In genomic region chr4:88738480-88738879, GRCm38 (mm10) we compare ENCODE assay signal across 9 mouse cellular contexts. TPM values are rescaled to one million over a fixed set of nuclear protein-coding genes. Genes with fewer than 3 reads are reported as not detected.
DNase-seq lines count a peak whose midpoint lies in the region; ATAC-seq and TF ChIP-seq lines count a peak whose summit lies in the region.
"Had no signal": no experiment of that assay in that cellular context is flagged by ENCODE, and none has a peak within 500 bp of the region (broad histone marks: within the 10 kb centered on the region; RNA-seq: fewer than 3 reads in every experiment).

No protein-coding gene starts in this region.

- H3K27me3 ChIP-seq in forebrain, embryonic 11.5 days (ENCODE audit: control insufficient read depth, insufficient read depth, low read length): no peaks in the 10 kb centered on the region
- no peaks in the 10 kb centered on the region for H3K27me3 ChIP-seq in forebrain, embryonic 15.5 days
- H3K27me3 ChIP-seq in C2C12 (ENCODE audit: control insufficient read depth, insufficient read depth, insufficient read length): peaks cover 10% of the 10 kb centered on the region

- no peak overlapping the region for H3K4me2 ChIP-seq in forebrain, embryonic 11.5 days (ENCODE audit: low read depth, low read length, severe bottlenecking)
- no peak overlapping the region for H3K4me2 ChIP-seq in forebrain, embryonic 15.5 days (replicated peaks)

- DNase-seq in forebrain, embryonic 11.5 days (ENCODE audit: low spot score): peak; percentile 90
- peak; percentile 74 to 78 for DNase-seq in adrenal gland, postnatal 36 days
- peak; percentile 58 for DNase-seq in fibroblast of lung, adult 2 months (ENCODE audit: low read depth)
- DNase-seq in kidney, adult 9 months: peak; percentile 78
- peak; percentile 76 for DNase-seq in lung, postnatal 25 days (ENCODE audit: low spot score)
- DNase-seq in spleen, adult 18-20 months: peak; percentile 48 to 76

- H3K36me3 ChIP-seq in forebrain, embryonic 11.5 days (ENCODE audit: control insufficient read depth, insufficient read depth, low read length): no peaks in the 10 kb centered on the region
- no peaks in the 10 kb centered on the region for H3K36me3 ChIP-seq in forebrain, embryonic 15.5 days
- no peaks in the 10 kb centered on the region for H3K36me3 ChIP-seq in C2C12 (ENCODE audit: control insufficient read depth, insufficient read depth)

- no peak overlapping the region for H3ac ChIP-seq in C2C12 (ENCODE audit: control insufficient read depth, insufficient read length, low read depth)

- no peaks in the 10 kb centered on the region for H3K9me3 ChIP-seq in forebrain, embryonic 11.5 days (ENCODE audit: control insufficient read depth, low read length)
- H3K9me3 ChIP-seq in forebrain, embryonic 15.5 days: no peaks in the 10 kb centered on the region

- H3K4me3 ChIP-seq in forebrain, embryonic 11.5 days (ENCODE audit: low read depth, low read length): no peak overlapping the region
- H3K4me3 ChIP-seq in forebrain, embryonic 15.5 days: no peak overlapping the region
- H3K4me3 ChIP-seq in C2C12 (ENCODE audit: insufficient read depth, poor library complexity, severe bottlenecking): no peak overlapping the region

- H3K79me2 ChIP-seq in C2C12 (ENCODE audit: control insufficient read depth, insufficient read depth): no peaks in the 10 kb centered on the region

- no peaks in the 10 kb centered on the region for H3K4me1 ChIP-seq in forebrain, embryonic 11.5 days (replicated peaks; ENCODE audit: control insufficient read depth, insufficient read depth, low read length)
- H3K4me1 ChIP-seq in forebrain, embryonic 15.5 days: no peaks in the 10 kb centered on the region

- no peak overlapping the region for H3K27ac ChIP-seq in forebrain, embryonic 11.5 days (ENCODE audit: low read depth, low read length)
- H3K27ac ChIP-seq in forebrain, embryonic 15.5 days (replicated peaks): no peak overlapping the region

- 6% methylated on average over 2 of the region's 2 CpGs for WGBS in forebrain, embryonic 11.5 days
- 6% methylated on average over 2 of the region's 2 CpGs for WGBS in forebrain, embryonic 15.5 days

- no peaks in the 10 kb centered on the region for H3K79me3 ChIP-seq in C2C12 (ENCODE audit: low read depth)

- peak; percentile 61; the same call in 1 of the 2 replicates for ATAC-seq in forebrain, embryonic 11.5 days (replicated peaks; ENCODE audit: low FRiP score)
- no peak for ATAC-seq in forebrain, embryonic 15.5 days (replicated peaks)

- H3K9ac ChIP-seq in forebrain, embryonic 11.5 days (ENCODE audit: low read length): no peak overlapping the region
- H3K9ac ChIP-seq in forebrain, embryonic 15.5 days (replicated peaks): no peak overlapping the region

- TF ChIP-seq CTCF in C2C12 (IDR thresholded peaks at IDR 0.05; ENCODE audit: control insufficient read depth, insufficient read depth, insufficient read length): peak; percentile 34

TF ChIP-seq in C2C12, 6 proteins besides CTCF, POLR2A, EP300 and RAD21:
- TF ChIP-seq MAX (IDR thresholded peaks at IDR 0.05) (no peak), MYOG (IDR thresholded peaks at IDR 0.05; ENCODE audit: control insufficient read depth, extremely low read depth, insufficient read length) (no peak), FOSL1 (IDR thresholded peaks at IDR 0.05; ENCODE audit: insufficient read depth, low read length, poor library complexity, severe bottlenecking) (no peak), MYOD1 (IDR thresholded peaks at IDR 0.05; ENCODE audit: control insufficient read depth, insufficient read length, low read depth) (no peak), USF1 (IDR thresholded peaks at IDR 0.05; ENCODE audit: low read depth) (no peak), CEBPB (IDR thresholded peaks at IDR 0.05; ENCODE audit: low read depth) (no peak)

RNA-seq across cellular contexts. Expression of gene Gm13271, which starts 16.2 kb away (rescaled TPM):
- polyA plus RNA-seq in forebrain, embryonic 11.5 days (2014; fragmentation: Nextera tagmentation; extraction: Ambion mirVana): not detected in 2 replicates
- polyA plus RNA-seq in forebrain, embryonic 15.5 days (2015; fragmentation: Nextera tagmentation; extraction: Ambion mirVana): not detected in 2 replicates
- polyA plus RNA-seq in C2C12 (2012; fragmentation: generic; extraction: Trizol): not detected
- not detected for total RNA-seq in adrenal gland, postnatal 36 days (2021)
- total RNA-seq: left cerebral cortex, adult 8-10 months had no signal

RNA-seq across cellular contexts. Expression of gene Klhl9, which starts 16.2 kb away (rescaled TPM):
- 136 and 144 TPM in 2 replicates for polyA plus RNA-seq in forebrain, embryonic 11.5 days (2014; fragmentation: Nextera tagmentation; extraction: Ambion mirVana)
- 117 and 128 TPM in 2 replicates for polyA plus RNA-seq in forebrain, embryonic 15.5 days (2015; fragmentation: Nextera tagmentation; extraction: Ambion mirVana)
- polyA plus RNA-seq in C2C12 (2012; fragmentation: generic; extraction: Trizol): 11.6 TPM
- 10 to 100 TPM; 82.5 to 89.7 TPM for total RNA-seq in adrenal gland, postnatal 36 days (2021)

RNA-seq across cellular contexts. Expression of gene Gm26566, which starts 16.9 kb away (rescaled TPM):
- 0.81 and 1.3 TPM in 2 replicates for polyA plus RNA-seq in forebrain, embryonic 11.5 days (2014; fragmentation: Nextera tagmentation; extraction: Ambion mirVana)
- polyA plus RNA-seq in forebrain, embryonic 15.5 days (2015; fragmentation: Nextera tagmentation; extraction: Ambion mirVana): 1.6 and 2.3 TPM in 2 replicates
- polyA plus RNA-seq in C2C12 (2012; fragmentation: generic; extraction: Trizol): 1.9 TPM
- total RNA-seq in adrenal gland, postnatal 36 days (2021): under 1 TPM; 0.36 to 0.60 TPM

RNA-seq across cellular contexts. Expression of gene Gm13283, which starts 21.4 kb away (rescaled TPM):
- polyA plus RNA-seq in forebrain, embryonic 11.5 days (2014; fragmentation: Nextera tagmentation; extraction: Ambion mirVana): 0.19 TPM in 1 of 2 replicates, not detected in the other
- polyA plus RNA-seq in forebrain, embryonic 15.5 days (2015; fragmentation: Nextera tagmentation; extraction: Ambion mirVana): 0.14 TPM in 1 of 2 replicates, not detected in the other
- polyA plus RNA-seq in C2C12 (2012; fragmentation: generic; extraction: Trizol): not detected
- total RNA-seq in adrenal gland, postnatal 36 days (2021): under 1 TPM in 1 of 2 experiments, not detected in 1; 0.20 TPM
- total RNA-seq: left cerebral cortex, adult 8-10 months had no signal

RNA-seq across cellular contexts. Expression of gene Gm13290, which starts 35.2 kb away (rescaled TPM):
- polyA plus RNA-seq in forebrain, embryonic 11.5 days (2014; fragmentation: Nextera tagmentation; extraction: Ambion mirVana): 0.20 and 0.53 TPM in 2 replicates
- not detected in 2 replicates for polyA plus RNA-seq in forebrain, embryonic 15.5 days (2015; fragmentation: Nextera tagmentation; extraction: Ambion mirVana)
- polyA plus RNA-seq in C2C12 (2012; fragmentation: generic; extraction: Trizol): 1.3 TPM
- not detected for total RNA-seq in adrenal gland, postnatal 36 days (2021)
- total RNA-seq: left cerebral cortex, adult 8-10 months had no signal
